Mouse (Mus musculus): ENCODE measurements at regions not wholly inside any gene's neighbourhood (a gene's known extent, or its start where the extent isn't known, plus 50 kb on each side); places are given as distances from the start of the nearest gene placed in this dataset.

- TF ChIP-seq USF1 (IDR thresholded peaks at IDR 0.05; ENCODE audit: low read depth) (no peak), CTCF (IDR thresholded peaks at IDR 0.05; ENCODE audit: control insufficient read depth, insufficient read depth, insufficient read length) (no peak), MYOD1 (IDR thresholded peaks at IDR 0.05; ENCODE audit: control insufficient read depth, insufficient read length, low read depth) (no peak)
Observed at GRCm38 (mm10) chr7:67429008-67429873, 56.6 kb upstream of the Mef2a start.
